Mouse (Mus musculus) neural tube, embryonic 14.5 days (tissue): ENCODE results near the gene Uqcc1. TPM values are rescaled to one million over a fixed set of nuclear protein-coding genes. Genes with fewer than 3 reads are reported as not detected.

Source experiments
- ATAC-seq: fragments of 200-750 bp; cut with Nextera tagmentation; 2 replicates; pipeline ENCODE4 v1.8.0; 2017; ENCODE audit warnings: low read depth, mild to moderate bottlenecking, moderate TSS enrichment, moderate library complexity
- H3K27ac ChIP-seq: fragments of 300-500 bp; sonication (generic); 2 replicates; pipeline ENCODE4 v1.5.1; 2014; ENCODE audit warnings: low read depth, mild to moderate bottlenecking, control low read depth, low read length, moderate library complexity, mixed read lengths
- H3K27me3 ChIP-seq: fragments of 300-500 bp; sonication (generic); 2 replicates; pipeline ENCODE4 v1.6.1; 2014; ENCODE audit warnings: low read length; ENCODE audit not compliant: control insufficient read depth, insufficient read depth
- H3K36me3 ChIP-seq: fragments of 300-500 bp; sonication (generic); 2 replicates; pipeline ENCODE4 v1.6.1; 2014; ENCODE audit warnings: low read length, mixed read lengths; ENCODE audit not compliant: control insufficient read depth, insufficient read depth
- H3K4me1 ChIP-seq: fragments of 300-500 bp; sonication (generic); 2 replicates; pipeline ENCODE4 v1.6.1; 2014; ENCODE audit warnings: low read length; ENCODE audit not compliant: control insufficient read depth, insufficient read depth
- H3K4me2 ChIP-seq: fragments of 300-500 bp; sonication (generic); 2 replicates; pipeline ENCODE4 v1.6.1; 2014; ENCODE audit warnings: mild to moderate bottlenecking, low read depth, low read length, control low read depth
- H3K4me3 ChIP-seq: fragments of 300-500 bp; sonication (generic); 2 replicates; pipeline ENCODE4 v1.5.1; 2014; ENCODE audit warnings: low read depth, low read length, control low read depth, mixed read lengths
- H3K9ac ChIP-seq: fragments of 300-500 bp; sonication (generic); replicated peaks from 2 replicates; pipeline ENCODE4 v1.6.1; 2014; ENCODE audit warnings: low read depth, mild to moderate bottlenecking, control low read depth, low read length, mixed read lengths
- H3K9me3 ChIP-seq: fragments of 300-500 bp; sonication (generic); 2 replicates; pipeline ENCODE4 v1.6.1; 2016; ENCODE audit warnings: low read length; ENCODE audit not compliant: control insufficient read depth
- WGBS: fragments of 180-500 bp; shearing (Covaris S2); extraction: QIAGEN DNeasy Blood & Tissue Kit; methylation state at CpG from one replicate; pipeline ENCODE4 v1.1.7; 2014; 5-methylcytosine and 5-hydroxymethylcytosine counted together
- polyA plus RNA-seq: library from polyadenylated mRNA; unstranded; fragments of >200 nt; fragmentation: Nextera tagmentation; extraction: Ambion mirVana; gene quantifications from 2 replicates; pipeline ENCODE4 v1.2.1, GENCODE M21; 2014

Gene Uqcc1
- polyA plus RNA-seq, 1 experiment from 2014 or later = 69.6 TPM

DNA sequence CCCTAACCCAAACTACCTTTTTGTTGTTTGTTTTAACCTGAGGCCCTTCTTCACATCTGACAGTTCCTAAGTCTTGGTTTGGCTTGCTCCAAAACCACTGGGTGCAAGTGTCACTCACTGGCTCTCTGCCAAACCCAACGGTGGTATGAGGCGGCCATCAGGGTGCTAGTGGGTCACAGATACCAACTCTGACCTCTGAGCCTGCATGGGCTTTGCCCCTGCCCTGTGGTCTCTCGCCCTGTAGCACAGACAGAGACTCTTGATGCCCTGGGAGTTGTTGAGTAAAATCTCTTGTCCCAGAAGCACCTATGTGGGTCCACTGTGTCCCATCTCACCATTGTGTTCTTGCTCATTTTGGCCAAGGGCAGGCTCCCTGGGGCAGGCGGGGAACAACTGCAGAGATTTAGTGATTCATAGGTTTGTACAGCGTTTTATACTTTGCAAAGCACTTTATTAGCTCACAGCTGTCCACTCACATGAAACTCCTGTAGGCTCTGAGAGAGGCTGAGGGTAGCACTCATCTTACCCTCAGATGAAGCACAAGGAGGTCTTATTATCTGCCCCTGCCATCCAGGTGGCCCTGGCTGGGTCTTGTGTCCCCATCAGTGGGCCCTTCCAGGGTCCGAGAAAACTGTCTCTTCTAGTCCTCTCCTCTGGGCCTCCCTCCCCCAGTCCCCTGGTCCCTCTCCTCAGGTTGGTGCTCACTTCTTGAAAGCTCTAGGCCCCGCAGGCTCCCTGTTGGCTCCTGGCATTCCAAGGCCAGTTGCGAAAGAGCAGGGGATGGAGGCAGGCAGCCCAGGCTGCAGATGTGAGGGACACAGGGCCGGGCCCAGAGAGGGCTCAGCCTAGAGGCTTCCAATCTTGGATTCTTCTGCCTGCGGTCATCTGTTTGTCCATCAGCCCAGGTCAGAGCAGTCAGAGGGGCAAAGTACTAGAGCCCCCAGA, 112.5 kb downstream of the Uqcc1 start:
- H3K9ac ChIP-seq = peak overlapping the region; percentile 80; the same call in 1 of the 2 replicates
- H3K9me3 ChIP-seq = no peaks in the 10 kb centered on the region
- ATAC-seq = no peak
- peaks cover 14% of the 10 kb centered on the region; the same call in 1 of the 2 replicates for H3K36me3 ChIP-seq
- H3K27ac ChIP-seq = no peak overlapping the region; the same call in 1 of the 2 replicates
- no peaks in the 10 kb centered on the region for H3K27me3 ChIP-seq
- H3K4me2 ChIP-seq = peak overlapping the region; percentile 81
- H3K4me3 ChIP-seq = no peak overlapping the region; the same call in 1 of the 2 replicates
- H3K4me1 ChIP-seq = peaks cover 12% of the 10 kb centered on the region; the same call in 1 of the 2 replicates
- WGBS = 83% methylated on average over 10 of the region's 10 CpGs

DNA sequence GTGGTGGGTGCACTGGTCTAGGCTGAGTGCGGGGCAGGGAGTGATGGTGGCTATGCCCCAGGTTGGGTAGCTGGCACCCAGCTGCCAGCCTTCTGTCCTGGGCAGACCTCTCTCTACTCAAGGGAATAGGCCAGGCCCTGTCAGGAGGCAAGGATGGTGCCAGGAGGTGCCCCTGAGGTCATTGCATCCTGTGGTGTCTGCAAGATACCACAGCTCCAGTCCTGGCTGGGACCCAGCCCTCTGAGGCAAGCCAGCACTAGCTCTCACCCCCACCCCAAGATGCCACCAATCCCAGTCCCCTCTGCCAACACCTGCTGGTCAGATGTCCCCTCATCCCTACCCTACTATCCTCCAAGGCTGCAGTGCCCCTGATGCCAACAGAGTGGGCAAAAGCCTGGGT, 113.9 kb downstream of the Uqcc1 start:
- no peak overlapping the region for H3K9ac ChIP-seq
- H3K36me3 ChIP-seq = peaks cover 7% of the 10 kb centered on the region; the same call in 1 of the 2 replicates
- no peak for ATAC-seq
- H3K27me3 ChIP-seq = no peaks in the 10 kb centered on the region
- 100% methylated on average over 1 of the region's 1 CpGs for WGBS
- no peak overlapping the region for H3K4me2 ChIP-seq
- H3K27ac ChIP-seq = no peak overlapping the region
- H3K4me3 ChIP-seq = no peak overlapping the region
- H3K4me1 ChIP-seq = peaks cover 12% of the 10 kb centered on the region; the same call in 1 of the 2 replicates
- no peaks in the 10 kb centered on the region for H3K9me3 ChIP-seq

- no peak overlapping the region for H3K4me2 ChIP-seq
- H3K36me3 ChIP-seq = peaks cover 13% of the 10 kb centered on the region
- no peaks in the 10 kb centered on the region for H3K27me3 ChIP-seq
- H3K9ac ChIP-seq = no peak overlapping the region
- 27% methylated on average over 5 of the region's 5 CpGs for WGBS
- H3K9me3 ChIP-seq = no peaks in the 10 kb centered on the region
- peaks cover 12% of the 10 kb centered on the region; the same call in 1 of the 2 replicates for H3K4me1 ChIP-seq
- no peak overlapping the region for H3K27ac ChIP-seq
- ATAC-seq = no peak
- H3K4me3 ChIP-seq = no peak overlapping the region
These were observed 115.3 kb downstream of the Uqcc1 start for GRCm38 (mm10) chr2:155814829-155815228.

- ATAC-seq = no peak
- Histone ChIP-seq H3K9ac (no peak overlapping the region), H3K9me3 (no peaks in the 10 kb centered on the region), H3K4me3 (no peak overlapping the region), H3K27me3 (no peaks in the 10 kb centered on the region), H3K4me2 (no peak overlapping the region), H3K4me1 (peaks cover under 1% of the 10 kb centered on the region; the same call in 1 of the 2 replicates), H3K36me3 (peaks cover 13% of the 10 kb centered on the region; the same call in 1 of the 2 replicates), H3K27ac (no peak overlapping the region)
- WGBS = 88% methylated on average over 4 of the region's 4 CpGs
These were observed 117.5 kb downstream of the Uqcc1 start for GRCm38 (mm10) chr2:155812637-155813036.

DNA sequence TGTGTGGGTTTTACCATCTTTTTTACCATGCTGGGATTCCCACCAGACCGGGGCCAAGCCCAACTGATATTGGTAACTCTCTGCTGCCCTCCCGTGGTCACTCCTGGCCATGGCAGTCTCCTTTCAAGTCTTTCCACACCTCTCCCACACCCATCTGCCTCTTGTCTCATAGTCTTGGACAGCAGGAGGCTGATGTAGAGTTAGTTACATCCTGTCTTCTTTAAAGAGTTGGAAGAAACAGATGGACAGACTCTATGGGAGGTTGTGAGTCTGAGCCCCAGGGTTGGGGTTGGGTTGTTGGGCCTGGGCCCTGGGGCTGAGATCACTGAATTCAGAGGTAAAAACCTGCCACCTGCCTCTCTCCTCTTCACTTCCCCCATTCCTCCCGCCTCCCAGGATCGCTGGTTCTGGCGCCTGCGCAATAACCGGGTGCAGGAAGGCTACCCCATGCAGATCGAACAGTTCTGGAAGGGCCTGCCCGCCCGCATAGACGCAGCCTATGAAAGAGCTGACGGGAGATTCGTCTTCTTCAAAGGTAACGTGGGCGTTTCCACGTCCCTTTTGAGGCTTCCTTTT, 118.2 kb downstream of the Uqcc1 start:
- Histone ChIP-seq H3K9ac (no peak overlapping the region), H3K4me3 (no peak overlapping the region), H3K27me3 (no peaks in the 10 kb centered on the region), H3K36me3 (peaks cover 13% of the 10 kb centered on the region; the same call in 1 of the 2 replicates), H3K4me2 (no peak overlapping the region), H3K27ac (no peak overlapping the region), H3K4me1 (no peaks in the 10 kb centered on the region), H3K9me3 (no peaks in the 10 kb centered on the region)
- ATAC-seq = no peak
- 41% methylated on average over 16 of the region's 16 CpGs for WGBS

DNA sequence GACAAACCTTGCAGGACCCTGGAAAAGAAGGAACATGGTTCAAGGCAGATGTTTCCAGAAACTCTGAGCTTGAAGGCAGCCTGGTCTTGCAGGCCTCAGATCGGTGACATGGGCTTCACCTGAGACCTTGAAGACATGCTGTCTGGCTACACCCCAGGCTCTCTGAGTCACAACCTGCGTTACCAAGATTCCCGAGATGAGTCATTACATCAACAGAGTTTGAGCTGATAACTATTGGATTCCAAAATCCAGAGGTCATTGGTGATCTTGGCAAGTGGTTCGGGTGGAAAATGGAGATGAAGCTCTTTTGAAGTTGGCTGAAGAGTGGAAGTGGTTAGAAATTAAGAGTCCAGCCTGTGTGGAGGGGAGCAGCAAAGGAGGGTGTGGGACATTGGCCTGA, 120.5 kb downstream of the Uqcc1 start:
- Histone ChIP-seq H3K9ac (no peak overlapping the region), H3K9me3 (no peaks in the 10 kb centered on the region), H3K4me2 (no peak overlapping the region), H3K4me1 (no peaks in the 10 kb centered on the region), H3K4me3 (no peak overlapping the region), H3K27me3 (no peaks in the 10 kb centered on the region), H3K36me3 (peaks cover 5% of the 10 kb centered on the region; the same call in 1 of the 2 replicates), H3K27ac (no peak overlapping the region)
- no peak for ATAC-seq
- 91% methylated on average over 4 of the region's 4 CpGs for WGBS

- Histone ChIP-seq H3K27ac (no peak overlapping the region), H3K4me3 (no peak overlapping the region), H3K9me3 (no peaks in the 10 kb centered on the region), H3K27me3 (no peaks in the 10 kb centered on the region), H3K9ac (no peak overlapping the region), H3K4me1 (no peaks in the 10 kb centered on the region), H3K36me3 (peaks cover 9% of the 10 kb centered on the region; the same call in 1 of the 2 replicates), H3K4me2 (no peak overlapping the region)
- no peak for ATAC-seq
- 32% methylated on average over 4 of the region's 4 CpGs for WGBS
These were observed 122.7 kb downstream of the Uqcc1 start for GRCm38 (mm10) chr2:155807408-155807807.

DNA sequence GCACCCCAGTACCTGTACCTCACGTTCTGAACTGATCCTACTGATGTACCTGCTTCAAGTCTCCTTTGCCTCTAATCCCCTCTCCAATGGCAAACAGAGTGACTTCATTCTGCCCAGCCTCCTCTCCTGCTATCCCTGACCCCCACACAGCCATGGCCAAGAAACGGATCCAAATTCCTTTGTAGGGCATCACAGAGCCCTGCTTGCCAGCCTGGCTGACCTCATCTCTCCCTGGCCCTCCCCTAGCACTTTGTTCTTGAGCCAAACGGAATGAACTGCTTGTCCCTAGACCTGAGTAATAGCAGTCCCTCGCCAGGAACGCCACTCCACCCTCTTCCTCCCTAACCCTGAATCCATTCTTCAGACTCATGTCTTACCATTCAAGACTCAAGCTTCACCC, 123.6 kb downstream of the Uqcc1 start:
- no peaks in the 10 kb centered on the region for H3K27me3 ChIP-seq
- H3K9me3 ChIP-seq = no peaks in the 10 kb centered on the region
- no peak overlapping the region for H3K4me3 ChIP-seq
- H3K9ac ChIP-seq = no peak overlapping the region
- no peak overlapping the region for H3K27ac ChIP-seq
- WGBS = 79% methylated on average over 5 of the region's 5 CpGs
- peaks cover 16% of the 10 kb centered on the region for H3K36me3 ChIP-seq
- H3K4me1 ChIP-seq = no peaks in the 10 kb centered on the region
- ATAC-seq = no peak
- H3K4me2 ChIP-seq = no peak overlapping the region

DNA sequence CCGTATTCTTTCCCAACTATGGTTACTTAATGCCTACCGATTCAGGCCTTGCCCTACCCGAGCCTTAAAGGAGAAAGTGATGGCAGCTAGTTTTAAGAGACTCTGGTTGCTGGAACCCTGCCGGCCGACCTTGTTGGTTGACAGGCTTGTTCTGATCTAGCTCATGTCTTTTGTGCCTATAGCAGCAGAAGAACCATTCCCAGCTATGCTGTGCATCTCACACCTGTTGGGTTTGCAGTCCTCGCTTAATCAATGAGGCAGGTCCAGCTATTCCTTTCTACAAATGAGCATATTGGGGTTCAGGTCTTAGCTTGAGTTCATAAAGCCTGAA, 124.2 kb downstream of the Uqcc1 start:
- Histone ChIP-seq H3K27me3 (no peaks in the 10 kb centered on the region), H3K36me3 (peaks cover 21% of the 10 kb centered on the region), H3K4me3 (no peak overlapping the region), H3K4me1 (no peaks in the 10 kb centered on the region), H3K4me2 (no peak overlapping the region), H3K27ac (no peak overlapping the region), H3K9me3 (no peaks in the 10 kb centered on the region), H3K9ac (no peak overlapping the region)
- no peak for ATAC-seq
- whole genome bisulfite sequencing = 86% methylated on average over 6 of the region's 6 CpGs
